Mouse (Mus musculus): Measurements from ENCODE around the gene Zfp872. TPM values are rescaled to one million over a fixed set of nuclear protein-coding genes. Genes with fewer than 3 reads are reported as not detected.

Zfp872 gene
- polyA plus RNA-seq, 1 experiment from 2014 or later, result 1.7 TPM

- no peak overlapping the region for H3K4me3 ChIP-seq (replicated peaks)
- peaks cover 6% of the 10 kb centered on the region; the same call in 1 of the 2 replicates for H3K36me3 ChIP-seq
- no peaks in the 10 kb centered on the region for H3K27me3 ChIP-seq (replicated peaks)
- no peaks in the 10 kb centered on the region for H3K9me3 ChIP-seq
- H3K4me1 ChIP-seq, result no peaks in the 10 kb centered on the region
- no peak overlapping the region for H3K4me2 ChIP-seq
- no peak overlapping the region for H3K9ac ChIP-seq
- ATAC-seq (ENCODE audit: insufficient read depth, low FRiP score, low read depth), result no peak
- H3K27ac ChIP-seq, result no peak overlapping the region
- WGBS, result 67% methylated on average over 3 of the region's 3 CpGs
Observed at GRCm38 (mm10) chr9:22230061-22230460, 42.2 kb downstream of the Zfp872 start.

GRCm38 (mm10) chr9:22230556-22230955 is 42.7 kb downstream of the Zfp872 start:
- Histone ChIP-seq H3K4me3 (replicated peaks) (no peak overlapping the region), H3K27me3 (replicated peaks) (no peaks in the 10 kb centered on the region), H3K4me2 (no peak overlapping the region), H3K9me3 (no peaks in the 10 kb centered on the region), H3K36me3 (peaks cover 10% of the 10 kb centered on the region; the same call in 1 of the 2 replicates), H3K27ac (no peak overlapping the region), H3K9ac (no peak overlapping the region), H3K4me1 (no peaks in the 10 kb centered on the region)
- no peak for ATAC-seq (ENCODE audit: insufficient read depth, low FRiP score, low read depth)

GRCm38 (mm10) chr9:22240001-22240400 is 52.1 kb downstream of the Zfp872 start:
- H3K4me1 ChIP-seq, result no peaks in the 10 kb centered on the region
- peaks cover 69% of the 10 kb centered on the region for H3K36me3 ChIP-seq
- H3K9ac ChIP-seq, result no peak overlapping the region
- WGBS, result 93% methylated on average over 4 of the region's 4 CpGs
- H3K4me3 ChIP-seq (replicated peaks), result no peak overlapping the region
- H3K4me2 ChIP-seq, result no peak overlapping the region
- no peak for ATAC-seq (ENCODE audit: insufficient read depth, low FRiP score, low read depth)
- H3K27me3 ChIP-seq (replicated peaks), result no peaks in the 10 kb centered on the region
- H3K9me3 ChIP-seq, result no peaks in the 10 kb centered on the region
- H3K27ac ChIP-seq, result no peak overlapping the region

GRCm38 (mm10) chr9:22244242-22244641 is 56.4 kb downstream of the Zfp872 start:
- Histone ChIP-seq H3K4me3 (replicated peaks) (no peak overlapping the region), H3K9ac (no peak overlapping the region), H3K4me2 (no peak overlapping the region), H3K27ac (no peak overlapping the region), H3K9me3 (no peaks in the 10 kb centered on the region), H3K36me3 (peaks cover 50% of the 10 kb centered on the region), H3K27me3 (replicated peaks) (no peaks in the 10 kb centered on the region), H3K4me1 (no peaks in the 10 kb centered on the region)
- no peak for ATAC-seq (ENCODE audit: insufficient read depth, low FRiP score, low read depth)
- 90% methylated on average over 2 of the region's 2 CpGs for WGBS

Other genes starting within 250 kb of the Zfp872 start
- gene Swsap1, start 232.3 kb upstream of the Zfp872 start, polyA plus RNA-seq (2015; fragmentation: Nextera tagmentation; extraction: Ambion mirVana), result 6.2 and 6.6 TPM in 2 replicates
- gene Epor, start 224.6 kb upstream of the Zfp872 start, polyA plus RNA-seq (2015; fragmentation: Nextera tagmentation; extraction: Ambion mirVana), result 8.5 and 14.7 TPM in 2 replicates
- 5.0 TPM in 2 replicates for gene Rgl3, start 198.6 kb upstream of the Zfp872 start, polyA plus RNA-seq (2015; fragmentation: Nextera tagmentation; extraction: Ambion mirVana)
- 0.32 and 0.45 TPM in 2 replicates for gene Ccdc151, start 185.5 kb upstream of the Zfp872 start, polyA plus RNA-seq (2015; fragmentation: Nextera tagmentation; extraction: Ambion mirVana)
- gene Prkcsh, start 185.3 kb upstream of the Zfp872 start, polyA plus RNA-seq (2015; fragmentation: Nextera tagmentation; extraction: Ambion mirVana), result 105 and 113 TPM in 2 replicates
- 2.8 TPM in 2 replicates for gene Elavl3, start 136.1 kb upstream of the Zfp872 start, polyA plus RNA-seq (2015; fragmentation: Nextera tagmentation; extraction: Ambion mirVana)
- gene Gm49318, start 116.8 kb upstream of the Zfp872 start, polyA plus RNA-seq (2015; fragmentation: Nextera tagmentation; extraction: Ambion mirVana), result not detected in 2 replicates
- gene Zfp653, start 116.7 kb upstream of the Zfp872 start, polyA plus RNA-seq (2015; fragmentation: Nextera tagmentation; extraction: Ambion mirVana), result 12.6 and 14.1 TPM in 2 replicates
- 40.4 and 42.8 TPM in 2 replicates for gene Ecsit, start 102.7 kb upstream of the Zfp872 start, polyA plus RNA-seq (2015; fragmentation: Nextera tagmentation; extraction: Ambion mirVana)
- gene Cnn1, start 88.9 kb upstream of the Zfp872 start, polyA plus RNA-seq (2015; fragmentation: Nextera tagmentation; extraction: Ambion mirVana), result 403 and 444 TPM in 2 replicates
- 163 and 165 TPM in 2 replicates for gene Elof1, start 70.9 kb upstream of the Zfp872 start, polyA plus RNA-seq (2015; fragmentation: Nextera tagmentation; extraction: Ambion mirVana)
- 29.4 and 38.3 TPM in 2 replicates for gene Acp5, start 52.4 kb upstream of the Zfp872 start, polyA plus RNA-seq (2015; fragmentation: Nextera tagmentation; extraction: Ambion mirVana)
- gene Pigyl, start 31.2 kb upstream of the Zfp872 start, polyA plus RNA-seq (2015; fragmentation: Nextera tagmentation; extraction: Ambion mirVana), result 88.6 and 97.2 TPM in 2 replicates
- 31.1 and 33.5 TPM in 2 replicates for gene Zfp809, start 37.6 kb downstream of the Zfp872 start, polyA plus RNA-seq (2015; fragmentation: Nextera tagmentation; extraction: Ambion mirVana)
- gene Zfp599, start 71.8 kb downstream of the Zfp872 start, polyA plus RNA-seq (2015; fragmentation: Nextera tagmentation; extraction: Ambion mirVana), result 3.9 and 4.4 TPM in 2 replicates
- 15.7 and 20.1 TPM in 2 replicates for gene Zfp810, start 119.6 kb downstream of the Zfp872 start, polyA plus RNA-seq (2015; fragmentation: Nextera tagmentation; extraction: Ambion mirVana)
- 47.9 and 49.8 TPM in 2 replicates for gene Anln, start 201.1 kb downstream of the Zfp872 start, polyA plus RNA-seq (2015; fragmentation: Nextera tagmentation; extraction: Ambion mirVana)
- 4.0 and 5.6 TPM in 2 replicates for gene 9530077C05Rik, start 223.4 kb downstream of the Zfp872 start, polyA plus RNA-seq (2015; fragmentation: Nextera tagmentation; extraction: Ambion mirVana)